Mouse (Mus musculus): ENCODE measurements around the gene Hoxb8. TPM values are rescaled to one million over a fixed set of nuclear protein-coding genes. Genes with fewer than 3 reads are reported as not detected.

Gene Hoxb8
- polyA plus RNA-seq, 1 experiment from 2014 or later = 1.0 TPM

GRCm38 (mm10) chr11:96281396-96281795 is 309 bp upstream of the Hoxb8 start:
- peaks cover 92% of the 10 kb centered on the region for H3K27me3 ChIP-seq
- no peaks in the 10 kb centered on the region for H3K9me3 ChIP-seq
- H3K27ac ChIP-seq = no peak overlapping the region
- no peak for ATAC-seq (ENCODE audit: borderline replicate concordance, extremely low read depth, low FRiP score, low TSS enrichment)
- H3K4me1 ChIP-seq = peaks cover 16% of the 10 kb centered on the region
- no peaks in the 10 kb centered on the region for H3K36me3 ChIP-seq
- WGBS = 9% methylated on average over 18 of the region's 18 CpGs
- no peak overlapping the region for H3K4me2 ChIP-seq
- no peak overlapping the region for H3K4me3 ChIP-seq
- no peak overlapping the region for H3K9ac ChIP-seq

- Histone ChIP-seq H3K9ac (peak overlapping the region; percentile 4; the same call in 1 of the 2 replicates), H3K4me3 (peak overlapping the region; percentile 41), H3K4me1 (peaks cover 22% of the 10 kb centered on the region), H3K9me3 (no peaks in the 10 kb centered on the region), H3K27me3 (peaks cover 92% of the 10 kb centered on the region), H3K27ac (no peak overlapping the region), H3K36me3 (no peaks in the 10 kb centered on the region), H3K4me2 (peak overlapping the region; percentile 67)
- WGBS = under 1% methylated on average over 49 of the region's 49 CpGs
- ATAC-seq (ENCODE audit: borderline replicate concordance, extremely low read depth, low FRiP score, low TSS enrichment) = no peak
Measured at GRCm38 (mm10) chr11:96282795-96283430, 1.2 kb downstream of the Hoxb8 start.

- WGBS = under 1% methylated on average over 48 of the region's 49 CpGs
- Histone ChIP-seq H3K4me2 (peak overlapping the region; percentile 67), H3K4me3 (peak overlapping the region; percentile 41), H3K9me3 (no peaks in the 10 kb centered on the region), H3K36me3 (no peaks in the 10 kb centered on the region), H3K27me3 (peaks cover 93% of the 10 kb centered on the region), H3K9ac (peak overlapping the region; percentile 58), H3K4me1 (peaks cover 22% of the 10 kb centered on the region), H3K27ac (peak overlapping the region; percentile 84)
- ATAC-seq (ENCODE audit: borderline replicate concordance, extremely low read depth, low FRiP score, low TSS enrichment) = peak; percentile 47; the same call in 1 of the 2 replicates
Measured at GRCm38 (mm10) chr11:96284041-96284749, 2.5 kb downstream of the Hoxb8 start.

- 2% methylated on average over 29 of the region's 37 CpGs for WGBS
- H3K9me3 ChIP-seq = no peaks in the 10 kb centered on the region
- no peaks in the 10 kb centered on the region for H3K36me3 ChIP-seq
- ATAC-seq (ENCODE audit: borderline replicate concordance, extremely low read depth, low FRiP score, low TSS enrichment) = peak; percentile 37; the same call in 1 of the 2 replicates
- peak overlapping the region; percentile 41 for H3K4me3 ChIP-seq
- H3K4me2 ChIP-seq = peak overlapping the region; percentile 67
- H3K27me3 ChIP-seq = peaks cover 93% of the 10 kb centered on the region
- peaks cover 22% of the 10 kb centered on the region for H3K4me1 ChIP-seq
- peak overlapping the region; percentile 84 for H3K27ac ChIP-seq
- peak overlapping the region; percentile 58 for H3K9ac ChIP-seq
Measured at GRCm38 (mm10) chr11:96284774-96285734, 3.3 kb downstream of the Hoxb8 start.

GRCm38 (mm10) chr11:96285771-96286738 is 4.3 kb downstream of the Hoxb8 start, which contains the start of gene Hoxb7:
Gene Hoxb7, plus strand, starts transcription at chr11:96286623.
- ATAC-seq (ENCODE audit: borderline replicate concordance, extremely low read depth, low FRiP score, low TSS enrichment) = no peak
- H3K4me2 ChIP-seq = peak within 1 kb of the TSS; percentile 67
- H3K4me3 ChIP-seq = peak within 1 kb of the TSS; percentile 41
- peak within 1 kb of the TSS; percentile 84 for H3K27ac ChIP-seq
- H3K36me3 ChIP-seq = no peaks in the 10 kb centered on the region
- H3K27me3 ChIP-seq = peaks cover 93% of the 10 kb centered on the region
- WGBS = 1% methylated on average over 41 of the region's 43 CpGs
- H3K4me1 ChIP-seq = peaks cover 22% of the 10 kb centered on the region
- H3K9ac ChIP-seq = peak within 1 kb of the TSS; percentile 58
- no peaks in the 10 kb centered on the region for H3K9me3 ChIP-seq

GRCm38 (mm10) chr11:96286739-96287385 is 5.2 kb downstream of the Hoxb8 start:
- H3K4me3 ChIP-seq = peak overlapping the region; percentile 41
- peak overlapping the region; percentile 67 for H3K4me2 ChIP-seq
- WGBS = under 1% methylated on average over 55 of the region's 55 CpGs
- H3K27me3 ChIP-seq = peaks cover 93% of the 10 kb centered on the region
- peaks cover 22% of the 10 kb centered on the region for H3K4me1 ChIP-seq
- 0 out of 2 replicates have a peak, but pooled peaks have one; percentile 2 for ATAC-seq (ENCODE audit: borderline replicate concordance, extremely low read depth, low FRiP score, low TSS enrichment)
- H3K9ac ChIP-seq = peak overlapping the region; percentile 33
- peak overlapping the region; percentile 1; the same call in 1 of the 2 replicates for H3K27ac ChIP-seq
- H3K9me3 ChIP-seq = no peaks in the 10 kb centered on the region
- H3K36me3 ChIP-seq = no peaks in the 10 kb centered on the region

- no peaks in the 10 kb centered on the region for H3K9me3 ChIP-seq
- peak overlapping the region; percentile 41 for H3K4me3 ChIP-seq
- H3K36me3 ChIP-seq = no peaks in the 10 kb centered on the region
- H3K27me3 ChIP-seq = peaks cover 93% of the 10 kb centered on the region
- no peak overlapping the region for H3K27ac ChIP-seq
- WGBS = 9% methylated on average over 9 of the region's 9 CpGs
- H3K9ac ChIP-seq = peak overlapping the region; percentile 33; the same call in 1 of the 2 replicates
- ATAC-seq (ENCODE audit: borderline replicate concordance, extremely low read depth, low FRiP score, low TSS enrichment) = no peak
- H3K4me1 ChIP-seq = peaks cover 22% of the 10 kb centered on the region
- H3K4me2 ChIP-seq = peak overlapping the region; percentile 67
Measured at GRCm38 (mm10) chr11:96287411-96287810, 5.7 kb downstream of the Hoxb8 start.

GRCm38 (mm10) chr11:96288455-96289221 is 6.9 kb downstream of the Hoxb8 start:
- peaks cover 94% of the 10 kb centered on the region for H3K27me3 ChIP-seq
- H3K36me3 ChIP-seq = no peaks in the 10 kb centered on the region
- H3K4me1 ChIP-seq = peaks cover 14% of the 10 kb centered on the region; the same call in 1 of the 2 replicates
- H3K9ac ChIP-seq = no peak overlapping the region
- no peak overlapping the region for H3K27ac ChIP-seq
- ATAC-seq (ENCODE audit: borderline replicate concordance, extremely low read depth, low FRiP score, low TSS enrichment) = no peak
- 34% methylated on average over 1 of the region's 1 CpGs for WGBS
- no peak overlapping the region for H3K4me2 ChIP-seq
- no peaks in the 10 kb centered on the region for H3K9me3 ChIP-seq
- no peak overlapping the region for H3K4me3 ChIP-seq

- Histone ChIP-seq H3K27ac (no peak overlapping the region), H3K9ac (no peak overlapping the region)
Measured at GRCm38 (mm10) chr11:96289293-96289692, 7.6 kb downstream of the Hoxb8 start.

GRCm38 (mm10) chr11:96289837-96290236 is 8.1 kb downstream of the Hoxb8 start:
- H3K9me3 ChIP-seq = no peaks in the 10 kb centered on the region
- no peak overlapping the region for H3K4me2 ChIP-seq
- peaks cover 15% of the 10 kb centered on the region for H3K4me1 ChIP-seq
- H3K27me3 ChIP-seq = peaks cover 97% of the 10 kb centered on the region
- no peaks in the 10 kb centered on the region for H3K36me3 ChIP-seq
- no peak for ATAC-seq (ENCODE audit: borderline replicate concordance, extremely low read depth, low FRiP score, low TSS enrichment)
- H3K4me3 ChIP-seq = no peak overlapping the region
- WGBS = 37% methylated on average over 6 of the region's 6 CpGs
- no peak overlapping the region for H3K27ac ChIP-seq
- H3K9ac ChIP-seq = no peak overlapping the region

More at GRCm38 (mm10) chr11:96289293-96289692, 7.6 kb downstream of the Hoxb8 start:
- ATAC-seq (ENCODE audit: borderline replicate concordance, extremely low read depth, low FRiP score, low TSS enrichment) = no peak
- Histone ChIP-seq H3K4me2 (no peak overlapping the region), H3K36me3 (no peaks in the 10 kb centered on the region), H3K9me3 (no peaks in the 10 kb centered on the region), H3K4me3 (no peak overlapping the region), H3K27me3 (peaks cover 97% of the 10 kb centered on the region), H3K4me1 (peaks cover 11% of the 10 kb centered on the region; the same call in 1 of the 2 replicates)
- WGBS = 36% methylated on average over 21 of the region's 21 CpGs

All from lung, embryonic 15.5 days (tissue).